Mouse (Mus musculus) adrenal gland, postnatal 0 days (tissue): ENCODE measurements around the gene Tmbim6. TPM values are rescaled to one million over a fixed set of nuclear protein-coding genes. Genes with fewer than 3 reads are reported as not detected.

Experiments used
- polyA plus RNA-seq: library from polyadenylated mRNA; unstranded; fragments of >200 nt; fragmentation: Nextera tagmentation; extraction: Ambion mirVana; gene quantifications from 2 replicates; pipeline ENCODE4 v1.2.1, GENCODE M21; 2015

The Tmbim6 gene
- 285 and 508 TPM in 2 replicates for polyA plus RNA-seq

DNA sequence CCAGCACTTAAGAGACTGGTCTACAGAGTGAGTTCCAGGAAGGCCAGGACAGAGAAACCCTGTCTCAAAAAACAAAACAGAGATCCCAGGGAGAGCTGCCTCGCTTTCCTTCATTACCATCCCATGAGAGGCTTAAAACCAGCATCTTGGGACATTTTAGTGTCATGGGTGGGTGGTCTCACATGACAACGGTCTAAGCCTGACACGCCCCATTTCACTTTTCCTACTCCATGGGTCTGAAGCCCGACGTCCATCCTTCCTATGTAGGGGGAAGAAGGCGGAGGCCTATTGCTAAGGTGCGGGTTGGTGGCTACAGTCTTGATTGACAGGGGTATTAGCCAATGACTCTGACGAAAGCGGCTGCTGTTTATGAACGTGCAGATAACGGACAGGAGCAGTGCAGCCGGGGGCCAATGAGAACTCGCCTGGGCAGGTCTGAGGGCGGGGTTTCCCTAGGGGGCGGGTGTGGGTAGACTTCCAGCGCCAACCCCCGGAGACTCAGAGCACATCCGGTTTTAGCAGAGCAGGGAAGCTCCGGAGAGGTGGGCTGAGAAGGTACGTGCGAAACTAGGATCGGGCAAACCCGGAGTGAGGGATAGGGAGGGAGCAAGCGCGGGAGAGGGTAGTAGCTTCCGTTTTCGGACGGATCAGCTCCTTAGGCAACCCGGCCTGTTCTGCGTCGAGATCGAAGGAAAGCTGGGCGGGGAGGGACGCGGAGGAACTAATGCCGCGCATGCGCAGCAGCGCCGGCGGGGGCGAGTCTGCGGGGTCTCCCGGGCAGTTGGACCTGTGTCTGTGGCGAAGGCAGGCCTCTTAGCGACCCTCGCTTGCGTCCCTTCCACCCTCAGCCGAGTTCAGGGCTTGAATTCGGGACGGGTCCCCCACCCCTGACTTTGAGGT lies at the start of gene Tmbim6:
Tmbim6 (plus strand) TSS at position 397 of the 900 bp plus-strand sequence.

GRCm38 (mm10) chr15:99370259-99370691 lies 22.4 kb upstream of the Tmbim6 start, which contains the start of gene Fmnl3:
TSS of gene Fmnl3 (minus strand) at chr15:99370482.

DNA sequence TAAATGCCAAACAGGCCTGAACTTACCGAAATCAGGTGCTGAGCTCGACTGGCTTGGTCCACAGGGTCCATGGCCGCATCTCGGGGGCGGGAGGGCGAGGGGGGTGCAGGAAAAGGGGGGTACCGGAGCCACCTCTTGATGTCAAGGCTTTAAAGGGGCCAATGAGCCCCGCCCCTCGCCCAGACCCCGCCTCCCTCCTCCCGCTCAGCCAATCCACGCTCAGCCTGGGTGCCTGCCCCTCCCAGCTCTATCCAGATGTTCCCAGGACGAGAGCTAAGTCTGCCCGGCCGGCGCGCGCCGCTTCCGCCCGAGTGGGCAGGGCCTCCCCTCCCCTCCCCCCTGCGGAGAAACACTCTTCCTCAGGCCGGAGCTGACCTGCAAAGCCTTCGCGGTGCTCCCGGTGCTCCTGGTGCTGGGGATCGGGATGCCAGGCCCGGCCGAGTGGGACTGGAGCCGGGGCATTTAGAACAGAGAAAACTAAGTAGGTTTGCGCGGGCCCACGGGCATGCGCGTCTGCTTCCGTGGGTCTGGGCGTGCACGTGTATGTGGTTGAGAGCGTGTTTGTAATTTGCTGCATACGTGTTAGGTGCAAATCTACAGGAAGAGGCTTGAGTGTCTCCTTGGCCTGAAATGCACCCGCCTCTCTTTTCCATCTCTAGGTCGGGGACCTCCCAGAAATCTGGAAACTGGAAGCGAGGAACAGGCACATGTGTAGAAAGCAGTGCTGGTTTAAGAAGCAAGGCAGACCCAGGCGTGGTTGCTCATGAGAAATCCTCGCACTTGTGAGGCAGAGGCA lies 65.1 kb downstream of the Tmbim6 start, which contains the start of gene Nckap5l:
Nckap5l (minus strand) TSS at position 143 of the 796 bp plus-strand sequence.

Other genes starting within 250 kb of the Tmbim6 start
- 0.93 and 1.0 TPM in 2 replicates for gene Kcnh3, start 168.0 kb upstream of the Tmbim6 start, polyA plus RNA-seq
- gene Mcrs1, start 140.9 kb upstream of the Tmbim6 start, polyA plus RNA-seq, result 84.0 and 84.4 TPM in 2 replicates
- gene Prpf40b, start 97.8 kb upstream of the Tmbim6 start, polyA plus RNA-seq, result 27.4 and 36.5 TPM in 2 replicates
- 0.95 and 1.5 TPM in 2 replicates for gene Fam186b, start 97.0 kb upstream of the Tmbim6 start, polyA plus RNA-seq
- gene Fmnl3, start 22.4 kb upstream of the Tmbim6 start, polyA plus RNA-seq, result 13.8 and 15.7 TPM in 2 replicates
- gene Nckap5l, start 64.9 kb downstream of the Tmbim6 start, polyA plus RNA-seq, result 7.1 and 9.6 TPM in 2 replicates
- 6.8 and 9.1 TPM in 2 replicates for gene Bcdin3d, start 81.8 kb downstream of the Tmbim6 start, polyA plus RNA-seq
- gene Faim2, start 135.3 kb downstream of the Tmbim6 start, polyA plus RNA-seq, result 12.9 and 18.4 TPM in 2 replicates
- gene Aqp2, start 186.2 kb downstream of the Tmbim6 start, polyA plus RNA-seq, result 1.4 and 4.6 TPM in 2 replicates
- 0.41 and 1.4 TPM in 2 replicates for gene Aqp5, start 197.9 kb downstream of the Tmbim6 start, polyA plus RNA-seq
- gene Aqp6, start 208.5 kb downstream of the Tmbim6 start, polyA plus RNA-seq, result not detected in 2 replicates